ENCODE assay signal across 14 mouse cellular contexts in the genomic region with DNA sequence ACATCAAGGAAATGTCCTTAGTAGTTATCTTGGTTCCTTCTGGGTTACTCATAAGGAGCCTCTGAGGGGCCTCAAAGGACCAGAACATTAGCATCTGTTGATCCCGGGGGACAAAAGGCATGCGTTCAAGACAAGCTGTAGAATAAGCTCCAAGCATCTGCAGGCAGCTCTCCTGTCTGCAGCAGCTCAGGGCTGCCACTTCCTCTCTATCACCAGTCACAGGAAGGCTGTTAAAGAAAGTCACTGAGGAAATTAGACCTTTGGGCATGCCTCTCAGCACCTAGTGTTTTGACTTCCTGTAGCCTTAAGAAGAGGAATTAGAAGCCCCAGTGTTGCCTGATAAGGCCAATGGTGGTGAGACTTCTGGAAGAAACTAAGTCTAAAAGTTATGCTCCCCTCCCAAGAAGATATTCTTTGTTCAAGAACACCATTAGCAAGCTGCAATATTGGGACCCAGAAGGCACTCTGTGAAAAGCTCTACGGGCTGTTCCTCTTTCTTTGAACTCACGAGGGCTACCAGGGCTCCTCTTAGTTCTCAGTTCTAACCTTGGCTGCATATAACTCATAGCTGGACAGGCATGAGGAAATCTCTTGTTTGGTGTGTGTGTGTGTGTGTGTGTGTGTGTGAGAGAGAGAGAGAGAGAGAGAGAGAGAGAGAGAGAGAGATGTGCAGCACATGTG. TPM values are rescaled to one million over a fixed set of nuclear protein-coding genes. Genes with fewer than 3 reads are reported as not detected.
DNase-seq lines count a peak whose midpoint lies in the region; ATAC-seq and TF ChIP-seq lines count a peak whose summit lies in the region.
"Had no signal": no experiment of that assay in that cellular context is flagged by ENCODE, and none has a peak within 500 bp of the region (broad histone marks: within the 10 kb centered on the region; RNA-seq: fewer than 3 reads in every experiment).

No protein-coding gene starts in this region.

- 56% methylated on average over 4 of the region's 4 CpGs for WGBS in hindbrain, embryonic 13.5 days

- no peak for ATAC-seq in hindbrain, embryonic 13.5 days (ENCODE audit: low FRiP score)

- no peak overlapping the region for H3K4me3 ChIP-seq in bone marrow macrophage, adult 2 months (ENCODE audit: insufficient read depth, low read length)
- no peak overlapping the region for H3K4me3 ChIP-seq in hindbrain, embryonic 13.5 days
- H3K4me3 ChIP-seq: embryonic facial prominence, embryonic 12.5 days; forebrain, embryonic 12.5 days; liver, embryonic 15.5 days; midbrain, embryonic 12.5 days; neural tube, embryonic 15.5 days had no signal

- no peaks in the 10 kb centered on the region for H3K9me3 ChIP-seq in hindbrain, embryonic 13.5 days
- H3K9me3 ChIP-seq: embryonic facial prominence, embryonic 12.5 days; forebrain, embryonic 12.5 days; liver, embryonic 15.5 days; midbrain, embryonic 12.5 days; neural tube, embryonic 15.5 days had no signal

- H3K4me2 ChIP-seq in hindbrain, embryonic 13.5 days, result no peak overlapping the region
- H3K4me2 ChIP-seq: embryonic facial prominence, embryonic 12.5 days; forebrain, embryonic 12.5 days; liver, embryonic 15.5 days; midbrain, embryonic 12.5 days; neural tube, embryonic 15.5 days had no signal

- peak; percentile 12 to 23 for DNase-seq in spleen, adult 18-20 months
- no peak for DNase-seq in spleen, postnatal 4 days (ENCODE audit: low spot score in 2 of 2)
- peak; percentile 68 for DNase-seq in naive thymus-derived CD4-positive, alpha-beta T cell, adult 2 months (ENCODE audit: low read depth)
- DNase-seq in kidney, postnatal 10 days, result no peak
- no peak for DNase-seq in Muller cell, postnatal 12 days (ENCODE audit: inconsistent ontology term)

- no peaks in the 10 kb centered on the region for H3K27me3 ChIP-seq in hindbrain, embryonic 13.5 days
- H3K27me3 ChIP-seq: embryonic facial prominence, embryonic 12.5 days; liver, embryonic 15.5 days; midbrain, embryonic 12.5 days; neural tube, embryonic 15.5 days had no signal

- no peaks in the 10 kb centered on the region for H3K36me3 ChIP-seq in hindbrain, embryonic 13.5 days
- H3K36me3 ChIP-seq: embryonic facial prominence, embryonic 12.5 days; forebrain, embryonic 12.5 days; liver, embryonic 15.5 days; midbrain, embryonic 12.5 days; neural tube, embryonic 15.5 days had no signal

- TF ChIP-seq POLR2A in bone marrow macrophage, adult 2 months (IDR thresholded peaks at IDR 0.05; ENCODE audit: borderline replicate concordance, low read depth, low read length), result no peak

- H3K9ac ChIP-seq in hindbrain, embryonic 13.5 days, result no peak overlapping the region
- H3K9ac ChIP-seq: embryonic facial prominence, embryonic 12.5 days; forebrain, embryonic 12.5 days; liver, embryonic 15.5 days; midbrain, embryonic 12.5 days; neural tube, embryonic 15.5 days had no signal

- peak overlapping the region; percentile 20 for H3K27ac ChIP-seq in bone marrow macrophage, adult 2 months (ENCODE audit: insufficient read depth, low read depth, low read length)
- no peak overlapping the region for H3K27ac ChIP-seq in hindbrain, embryonic 13.5 days
- H3K27ac ChIP-seq: embryonic facial prominence, embryonic 12.5 days; forebrain, embryonic 12.5 days; liver, embryonic 15.5 days; midbrain, embryonic 12.5 days; neural tube, embryonic 15.5 days had no signal

- TF ChIP-seq CTCF in bone marrow macrophage, adult 2 months (IDR thresholded peaks at IDR 0.05; ENCODE audit: low read depth, low read length), result no peak

- H3K4me1 ChIP-seq in bone marrow macrophage, adult 2 months (ENCODE audit: control insufficient read depth, insufficient read depth, low read length), result peaks cover 12% of the 10 kb centered on the region
- H3K4me1 ChIP-seq in hindbrain, embryonic 13.5 days (replicated peaks), result peaks cover 5% of the 10 kb centered on the region; the same call in 1 of the 2 replicates
- H3K4me1 ChIP-seq: forebrain, embryonic 12.5 days; midbrain, embryonic 12.5 days; neural tube, embryonic 15.5 days had no signal

RNA-seq across cellular contexts. Expression of a gene that starts 11.3 kb away (rescaled TPM):
- not detected in 2 replicates for polyA plus RNA-seq in bone marrow macrophage, adult 2 months (2012; ENCODE audit: insufficient read depth, insufficient read length, missing spikeins)
- polyA plus RNA-seq in hindbrain, embryonic 13.5 days (2015; fragmentation: Nextera tagmentation; extraction: Ambion mirVana), result 0.23 and 0.40 TPM in 2 replicates
- polyA plus RNA-seq: liver, embryonic 15.5 days; midbrain, embryonic 12.5 days had no signal

RNA-seq across cellular contexts. Expression of a gene that starts 26.9 kb away (rescaled TPM):
- polyA plus RNA-seq in bone marrow macrophage, adult 2 months (2012; ENCODE audit: insufficient read depth, insufficient read length, missing spikeins), result not detected in 2 replicates
- not detected in 2 replicates for polyA plus RNA-seq in hindbrain, embryonic 13.5 days (2015; fragmentation: Nextera tagmentation; extraction: Ambion mirVana)
- polyA plus RNA-seq: embryonic facial prominence, embryonic 12.5 days; forebrain, embryonic 12.5 days; heart, embryonic 16.5 days; intestine, embryonic 14.5 days; liver, embryonic 15.5 days; midbrain, embryonic 12.5 days; neural tube, embryonic 15.5 days had no signal

RNA-seq across cellular contexts. Expression of a gene that starts 28.8 kb away (rescaled TPM):
- not detected in 2 replicates for polyA plus RNA-seq in bone marrow macrophage, adult 2 months (2012; ENCODE audit: insufficient read depth, insufficient read length, missing spikeins)
- polyA plus RNA-seq in hindbrain, embryonic 13.5 days (2015; fragmentation: Nextera tagmentation; extraction: Ambion mirVana), result not detected in 2 replicates
- polyA plus RNA-seq: embryonic facial prominence, embryonic 12.5 days; forebrain, embryonic 12.5 days; intestine, embryonic 14.5 days; midbrain, embryonic 12.5 days; neural tube, embryonic 15.5 days had no signal

RNA-seq across cellular contexts. Expression of a gene that starts 49.3 kb away (rescaled TPM):
- not detected in 2 replicates for polyA plus RNA-seq in bone marrow macrophage, adult 2 months (2012; ENCODE audit: insufficient read depth, insufficient read length, missing spikeins)
- polyA plus RNA-seq in hindbrain, embryonic 13.5 days (2015; fragmentation: Nextera tagmentation; extraction: Ambion mirVana), result not detected in 2 replicates
- polyA plus RNA-seq: embryonic facial prominence, embryonic 12.5 days; forebrain, embryonic 12.5 days; heart, embryonic 16.5 days; liver, embryonic 15.5 days; midbrain, embryonic 12.5 days; neural tube, embryonic 15.5 days had no signal

Comparison
In these comparisons a context has a peak if more than half of its experiments do, and no peak if none do; other contexts are left out.
1. DNase-seq: peak in spleen, adult 18-20 months (2 of 2) and naive thymus-derived CD4-positive, alpha-beta T cell, adult 2 months (single experiment); none in spleen, postnatal 4 days (0 of 2), kidney, postnatal 10 days (single experiment) and Muller cell, postnatal 12 days (single experiment).